Mouse (Mus musculus): ENCODE results near the gene Lactbl1.

The Lactbl1 gene

GRCm38 (mm10) chr4:136637563-136638229, 15.3 kb downstream of the Lactbl1 start:
- peak; percentile 14 for DNase-seq

- DNase-seq, result no peak
These were observed 15.9 kb downstream of the Lactbl1 start for GRCm38 (mm10) chr4:136638230-136638750.

- DNase-seq, result no peak
These were observed 16.5 kb downstream of the Lactbl1 start for GRCm38 (mm10) chr4:136638890-136639289.

- DNase-seq, result peak; percentile 79
These were observed 26.6 kb downstream of the Lactbl1 start for GRCm38 (mm10) chr4:136648922-136649479.

GRCm38 (mm10) chr4:136649480-136650196, 27.2 kb downstream of the Lactbl1 start:
- DNase-seq, result no peak

- DNase-seq, result no peak
These were observed 27.8 kb downstream of the Lactbl1 start for GRCm38 (mm10) chr4:136650261-136650660.

GRCm38 (mm10) chr4:136651357-136651811, 29.0 kb downstream of the Lactbl1 start:
- DNase-seq, result no peak

- no peak for DNase-seq
These were observed 29.6 kb downstream of the Lactbl1 start for GRCm38 (mm10) chr4:136651882-136652527.

- DNase-seq, result no peak
These were observed 30.1 kb downstream of the Lactbl1 start for GRCm38 (mm10) chr4:136652528-136652910.

- no peak for DNase-seq
These were observed 30.6 kb downstream of the Lactbl1 start for GRCm38 (mm10) chr4:136653019-136653418.

GRCm38 (mm10) chr4:136653692-136654234, 31.3 kb downstream of the Lactbl1 start:
- no peak for DNase-seq

- no peak for DNase-seq
These were observed 35.5 kb downstream of the Lactbl1 start for GRCm38 (mm10) chr4:136657914-136658313.

GRCm38 (mm10) chr4:136665068-136665467, 42.6 kb downstream of the Lactbl1 start:
- DNase-seq, result no peak

- no peak for DNase-seq
These were observed 43.6 kb downstream of the Lactbl1 start for GRCm38 (mm10) chr4:136666002-136666401.

- DNase-seq, result no peak
These were observed 45.3 kb downstream of the Lactbl1 start for GRCm38 (mm10) chr4:136667757-136668156.

GRCm38 (mm10) chr4:136672335-136673090, 50.1 kb downstream of the Lactbl1 start:
- DNase-seq, result no peak

- DNase-seq, result no peak
These were observed 53.0 kb downstream of the Lactbl1 start for GRCm38 (mm10) chr4:136675439-136675838.

GRCm38 (mm10) chr4:136678480-136678879, 56.1 kb downstream of the Lactbl1 start:
- DNase-seq, result peak; percentile 88

- DNase-seq, result no peak
These were observed 56.8 kb downstream of the Lactbl1 start for GRCm38 (mm10) chr4:136679221-136679620.

GRCm38 (mm10) chr4:136680641-136681040, 58.2 kb downstream of the Lactbl1 start:
- DNase-seq, result no peak

GRCm38 (mm10) chr4:136684485-136684884, 62.1 kb downstream of the Lactbl1 start:
- DNase-seq, result no peak

GRCm38 (mm10) chr4:136685431-136685869, 63.0 kb downstream of the Lactbl1 start:
- no peak for DNase-seq
